Mouse (Mus musculus) heart, embryonic 14.5 days (tissue): ENCODE data around the gene Grik3. TPM values are rescaled to one million over a fixed set of nuclear protein-coding genes. Genes with fewer than 3 reads are reported as not detected.

Experiments
- ATAC-seq: fragments of 200-750 bp; cut with Nextera tagmentation; 2 replicates; pipeline ENCODE4 v1.8.0; 2017; ENCODE audit warnings: low read depth, moderate TSS enrichment; ENCODE audit not compliant: insufficient number of reproducible peaks, insufficient read depth, low FRiP score
- H3K27ac ChIP-seq, 2 experiments: fragments of 200-500 bp in 1 of 2; fragments of 300-500 bp in 1 of 2; sonication (generic) in 1 of 2; replicated peaks in 1 of 2; 2 replicates each; pipeline ENCODE4 v1.5.1; 2012 to 2014; ENCODE audit warnings: low read depth in 2 of 2, low read length in 2 of 2, control low read depth in 1 of 2, mild to moderate bottlenecking in 1 of 2, mixed read lengths in 1 of 2; ENCODE audit not compliant: control insufficient read depth in 1 of 2, insufficient read depth in 1 of 2
- H3K27me3 ChIP-seq: fragments of 300-500 bp; sonication (generic); 2 replicates; pipeline ENCODE4 v1.6.1; 2014; ENCODE audit warnings: mild to moderate bottlenecking, low read length, control low read depth; ENCODE audit not compliant: control insufficient read depth, insufficient read depth
- H3K36me3 ChIP-seq: fragments of 300-500 bp; sonication (generic); 2 replicates; pipeline ENCODE4 v1.6.1; 2014; ENCODE audit warnings: mild to moderate bottlenecking, control low read depth, low read length, mixed read lengths; ENCODE audit not compliant: control insufficient read depth, insufficient read depth
- H3K4me1 ChIP-seq, 2 experiments: fragments of 200-500 bp in 1 of 2; fragments of 300-500 bp in 1 of 2; sonication (generic) in 1 of 2; 2 replicates each; pipeline ENCODE4 v1.6.1; 2012 to 2014; ENCODE audit warnings: low read length in 2 of 2, control low read depth in 1 of 2, mixed read lengths in 1 of 2; ENCODE audit not compliant: control insufficient read depth in 2 of 2, insufficient read depth in 2 of 2
- H3K4me2 ChIP-seq: fragments of 300-500 bp; sonication (generic); 2 replicates; pipeline ENCODE4 v1.6.1; 2014; ENCODE audit warnings: mild to moderate bottlenecking, low read length
- H3K4me3 ChIP-seq, 2 experiments: fragments of 200-500 bp in 1 of 2; fragments of 300-500 bp in 1 of 2; sonication (generic) in 1 of 2; 2 replicates each; pipeline ENCODE4 v1.5.1; 2012 to 2014; ENCODE audit warnings: low read length in 2 of 2, mild to moderate bottlenecking in 2 of 2, control low read depth in 1 of 2, low read depth in 1 of 2, moderate library complexity in 1 of 2; ENCODE audit not compliant: control insufficient read depth in 1 of 2, insufficient read depth in 1 of 2
- H3K9ac ChIP-seq: fragments of 300-500 bp; sonication (generic); 2 replicates; pipeline ENCODE4 v1.6.1; 2014; ENCODE audit warnings: mild to moderate bottlenecking, low read length
- H3K9me3 ChIP-seq: fragments of 300-500 bp; sonication (generic); 2 replicates; pipeline ENCODE4 v1.6.1; 2016; ENCODE audit warnings: low read length, control low read depth; ENCODE audit not compliant: control insufficient read depth
- WGBS: fragments of 180-500 bp; shearing (Covaris S2); extraction: QIAGEN DNeasy Blood & Tissue Kit; methylation state at CpG from one replicate; pipeline ENCODE4 v1.1.7; 2014; 5-methylcytosine and 5-hydroxymethylcytosine counted together
- polyA plus RNA-seq: library from polyadenylated mRNA; unstranded; fragments of >200 nt; fragmentation: Nextera tagmentation; extraction: Ambion mirVana; gene quantifications from 2 replicates; pipeline ENCODE4 v1.2.1, GENCODE M21; 2014

Grik3 gene
- polyA plus RNA-seq, 1 experiment from 2014 or later, result 0.22 TPM

DNA sequence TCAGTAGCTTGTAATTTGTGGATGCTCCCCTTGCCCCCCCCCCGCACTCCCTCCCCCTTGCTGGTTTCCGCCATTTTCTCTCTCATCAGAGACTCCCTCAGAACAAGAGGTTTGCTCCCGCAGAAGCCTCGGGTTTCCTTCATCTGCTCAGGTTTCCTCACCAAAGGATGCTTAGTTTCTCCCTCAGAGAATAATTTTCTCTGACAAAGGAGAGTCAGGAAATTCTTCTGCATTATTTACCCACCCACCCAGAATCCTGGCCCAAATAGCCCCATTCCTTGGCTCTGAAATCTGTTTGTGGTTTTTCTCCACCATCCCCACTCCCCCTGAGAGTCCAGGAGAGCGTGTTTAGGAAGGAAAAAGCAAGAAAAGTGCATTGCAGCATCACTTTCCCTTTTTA, 89.8 kb downstream of the Grik3 start:
- H3K4me3 ChIP-seq, result no peak overlapping the region
- ATAC-seq, result no peak
- WGBS, result 48% methylated on average over 5 of the region's 5 CpGs

DNA sequence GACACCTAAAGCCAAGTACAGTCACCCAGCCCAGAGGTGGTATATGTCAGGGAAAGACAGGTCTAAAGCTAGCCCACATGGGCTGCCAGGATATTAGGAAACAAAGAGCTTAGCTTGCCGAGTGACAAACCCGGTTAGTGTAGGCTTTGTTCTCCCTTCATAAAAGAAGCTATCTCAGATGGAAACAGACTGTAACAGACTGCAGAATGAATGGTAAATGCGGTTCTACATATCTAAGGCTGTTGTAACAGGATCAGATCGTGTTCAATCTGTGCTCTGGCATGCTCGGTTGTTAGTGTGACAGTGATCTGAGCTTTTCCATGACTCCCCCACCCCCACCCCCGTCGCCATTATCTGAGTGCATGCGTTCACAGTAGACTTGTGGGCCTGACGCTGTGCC, 92.8 kb downstream of the Grik3 start:
- no peak overlapping the region for H3K4me3 ChIP-seq
- peaks cover 20% of the 10 kb centered on the region for H3K27me3 ChIP-seq
- no peaks in the 10 kb centered on the region for H3K36me3 ChIP-seq
- WGBS, result 58% methylated on average over 9 of the region's 9 CpGs
- no peak for ATAC-seq
- H3K27ac ChIP-seq, result no peak overlapping the region
- H3K4me2 ChIP-seq, result no peak overlapping the region
- no peaks in the 10 kb centered on the region for H3K9me3 ChIP-seq
- no peak overlapping the region for H3K9ac ChIP-seq
- H3K4me1 ChIP-seq, result no peaks in the 10 kb centered on the region

More for the DNA sequence above, 89.8 kb downstream of the Grik3 start:
- no peaks in the 10 kb centered on the region for H3K4me1 ChIP-seq
- H3K27me3 ChIP-seq, result no peaks in the 10 kb centered on the region
- H3K9ac ChIP-seq, result no peak overlapping the region
- H3K9me3 ChIP-seq, result no peaks in the 10 kb centered on the region
- H3K36me3 ChIP-seq, result no peaks in the 10 kb centered on the region
- no peak overlapping the region for H3K27ac ChIP-seq
- no peak overlapping the region for H3K4me2 ChIP-seq

DNA sequence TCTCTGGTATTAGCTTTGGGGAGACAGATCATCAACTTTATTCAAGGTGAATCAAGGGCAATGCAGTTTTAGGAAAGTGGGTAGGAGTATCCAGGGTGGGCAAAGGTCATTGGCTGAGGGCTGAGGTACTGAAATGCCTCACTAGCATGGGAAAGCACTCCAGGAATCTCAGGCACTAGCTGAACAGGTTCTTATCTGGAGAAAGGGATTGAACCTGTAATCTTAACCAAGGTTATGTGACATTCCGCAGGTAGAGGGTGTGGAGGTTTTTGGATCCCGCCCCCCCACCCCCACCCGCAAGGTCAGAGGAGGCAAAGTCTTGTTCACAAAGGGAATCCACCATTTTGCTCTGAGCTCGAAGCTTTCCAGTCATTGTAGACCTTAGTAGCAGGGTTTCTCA, 93.4 kb downstream of the Grik3 start:
- ATAC-seq, result no peak
- WGBS, result 58% methylated on average over 4 of the region's 4 CpGs

DNA sequence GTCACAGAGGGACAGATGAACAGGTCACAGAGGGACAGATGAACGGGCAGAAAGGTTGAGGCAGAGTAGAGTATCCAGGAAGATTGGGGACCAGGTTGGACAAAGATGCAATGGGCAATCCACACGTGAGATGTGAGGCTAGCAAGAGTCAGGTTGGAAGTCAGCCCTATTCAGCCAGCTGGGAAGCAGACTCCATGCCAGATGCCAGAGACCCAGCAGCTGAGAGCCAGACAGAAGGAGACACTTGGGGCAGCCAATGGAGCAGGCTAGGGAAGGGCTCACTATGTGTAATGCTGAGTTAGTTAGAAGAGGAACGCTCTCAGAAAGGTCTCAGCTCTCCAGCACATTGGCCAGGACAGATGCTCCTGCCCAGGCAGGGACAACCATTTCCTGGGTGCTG, 94.2 kb downstream of the Grik3 start:
- Histone ChIP-seq H3K9ac (no peak overlapping the region), H3K36me3 (no peaks in the 10 kb centered on the region), H3K4me2 (no peak overlapping the region), H3K27ac (no peak overlapping the region), H3K9me3 (no peaks in the 10 kb centered on the region), H3K4me1 (no peaks in the 10 kb centered on the region), H3K27me3 (peaks cover 30% of the 10 kb centered on the region), H3K4me3 (no peak overlapping the region)
- WGBS, result 76% methylated on average over 3 of the region's 3 CpGs
- no peak for ATAC-seq

More for the DNA sequence above, 93.4 kb downstream of the Grik3 start:
- no peak overlapping the region for H3K4me2 ChIP-seq
- no peaks in the 10 kb centered on the region for H3K4me1 ChIP-seq
- no peaks in the 10 kb centered on the region for H3K36me3 ChIP-seq
- H3K9ac ChIP-seq, result no peak overlapping the region
- H3K9me3 ChIP-seq, result no peaks in the 10 kb centered on the region
- H3K27me3 ChIP-seq, result peaks cover 25% of the 10 kb centered on the region
- no peak overlapping the region for H3K4me3 ChIP-seq
- H3K27ac ChIP-seq, result no peak overlapping the region

DNA sequence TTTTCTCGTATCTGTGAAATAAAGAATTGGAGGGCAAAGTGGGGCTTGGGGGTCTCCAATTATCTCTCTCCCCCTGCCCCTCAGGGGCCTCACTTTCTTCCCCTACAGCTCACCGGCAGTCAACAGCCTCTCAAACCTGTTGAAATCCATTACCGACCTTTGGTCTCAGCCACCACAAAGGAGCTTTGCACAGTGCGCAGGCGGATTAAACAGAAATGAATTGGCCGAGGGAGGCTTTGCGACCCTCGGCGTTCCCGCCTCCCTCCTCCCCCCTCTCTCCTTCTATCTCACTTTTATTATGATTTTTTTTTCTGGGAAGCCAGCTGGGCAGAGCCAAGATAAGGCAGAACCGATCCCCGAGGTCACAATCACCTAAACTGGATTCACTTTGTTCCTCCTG, 97.1 kb downstream of the Grik3 start:
- no peaks in the 10 kb centered on the region for H3K36me3 ChIP-seq
- 23% methylated on average over 12 of the region's 12 CpGs for WGBS
- ATAC-seq, result no peak
- H3K27me3 ChIP-seq, result peaks cover 40% of the 10 kb centered on the region
- H3K9me3 ChIP-seq, result no peaks in the 10 kb centered on the region
- H3K27ac ChIP-seq, result no peak overlapping the region
- no peak overlapping the region for H3K4me3 ChIP-seq
- H3K4me2 ChIP-seq, result no peak overlapping the region
- no peak overlapping the region for H3K9ac ChIP-seq
- H3K4me1 ChIP-seq, result peaks cover 0 to 6% of the 10 kb centered on the region in 2 experiments; a peak in 2 of 4 replicates

DNA sequence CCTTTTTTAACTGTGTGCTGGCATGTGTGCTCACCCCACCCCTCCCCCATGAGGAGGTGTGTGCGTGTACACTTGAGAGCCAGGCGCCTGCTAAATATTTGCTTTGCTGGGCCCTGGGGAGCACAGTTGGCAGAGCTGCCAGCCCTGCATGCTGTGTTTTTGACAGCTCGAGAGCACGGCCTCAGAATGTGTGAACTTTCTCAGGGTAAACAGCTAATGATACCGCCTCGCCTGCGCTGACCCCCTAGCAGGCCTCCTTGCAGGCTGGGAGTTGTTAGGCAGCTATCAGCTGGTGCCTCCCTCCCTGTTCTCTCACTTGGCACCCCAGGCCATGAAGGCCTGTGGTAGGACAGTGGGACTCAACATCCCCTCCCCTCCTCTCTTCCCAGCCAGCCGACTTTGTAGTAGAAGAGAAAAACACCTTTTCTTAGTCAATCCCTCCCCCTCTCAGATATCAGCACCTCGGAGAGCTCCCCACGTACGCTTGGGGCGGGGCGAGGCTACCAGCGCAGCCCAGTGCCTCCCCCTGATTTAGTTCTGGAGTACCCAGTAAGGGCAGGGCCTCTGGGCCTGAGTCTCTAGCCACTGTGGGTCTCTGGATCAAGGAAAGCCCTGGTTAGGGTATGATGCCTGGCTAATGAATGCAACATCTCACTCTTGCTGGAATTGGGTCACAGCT, 99.9 kb downstream of the Grik3 start:
- H3K27me3 ChIP-seq, result peaks cover 40% of the 10 kb centered on the region
- H3K4me2 ChIP-seq, result no peak overlapping the region
- WGBS, result 3% methylated on average over 14 of the region's 14 CpGs
- no peak for ATAC-seq
- no peak overlapping the region for H3K27ac ChIP-seq
- no peaks in the 10 kb centered on the region for H3K9me3 ChIP-seq
- H3K4me3 ChIP-seq, result no peak overlapping the region
- H3K9ac ChIP-seq, result no peak overlapping the region
- no peaks in the 10 kb centered on the region for H3K36me3 ChIP-seq
- peaks cover 0 to 6% of the 10 kb centered on the region in 2 experiments; a peak in 2 of 4 replicates for H3K4me1 ChIP-seq

DNA sequence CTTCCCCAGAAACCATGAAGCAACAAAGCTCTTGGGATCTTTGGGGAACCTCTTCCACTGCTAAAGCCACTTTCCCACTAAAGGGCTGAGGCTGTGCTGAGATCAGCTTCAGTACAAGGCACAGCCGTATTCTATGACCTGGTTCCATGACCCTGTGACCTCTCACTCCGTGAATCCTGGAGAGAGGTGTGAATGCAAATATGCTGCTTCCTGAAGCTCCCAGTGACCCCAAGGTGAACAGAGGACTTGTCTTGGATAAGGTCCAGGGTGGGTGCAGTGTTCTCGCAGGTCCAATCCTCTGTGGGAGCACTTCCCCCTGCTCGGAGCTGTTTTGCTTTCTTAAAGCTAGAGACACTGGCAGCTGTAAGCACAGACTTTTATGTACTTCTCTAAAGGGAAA, 102.2 kb downstream of the Grik3 start:
- Histone ChIP-seq H3K4me3 (no peak overlapping the region), H3K4me1 (peaks cover 0 to 6% of the 10 kb centered on the region in 2 experiments; a peak in 2 of 4 replicates), H3K9me3 (no peaks in the 10 kb centered on the region), H3K9ac (no peak overlapping the region), H3K27me3 (peaks cover 27% of the 10 kb centered on the region), H3K4me2 (no peak overlapping the region), H3K36me3 (no peaks in the 10 kb centered on the region), H3K27ac (no peak overlapping the region)
- 31% methylated on average over 4 of the region's 4 CpGs for WGBS
- ATAC-seq, result no peak

DNA sequence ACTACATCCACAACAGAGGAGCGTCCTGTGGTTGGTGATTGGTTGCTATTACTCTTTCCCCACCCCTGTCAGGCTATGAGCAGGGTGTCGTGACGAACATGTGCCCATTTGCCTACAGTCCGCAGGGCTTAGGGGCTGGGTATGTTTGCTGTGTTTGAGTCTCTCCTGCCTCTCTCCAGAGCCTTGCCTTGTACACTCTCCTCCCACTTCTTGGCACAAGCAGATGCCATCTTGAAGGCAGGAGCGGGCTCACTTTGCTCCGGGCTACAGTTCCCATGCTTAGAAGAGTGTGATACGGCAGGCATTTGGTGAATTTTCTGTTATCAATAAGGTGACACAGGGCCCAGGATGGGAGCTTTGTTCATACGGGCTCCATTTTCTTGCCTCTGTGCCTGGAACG, 104.5 kb downstream of the Grik3 start:
- H3K9me3 ChIP-seq, result no peaks in the 10 kb centered on the region
- peaks cover 0 to 4% of the 10 kb centered on the region in 2 experiments; a peak in 2 of 4 replicates for H3K4me1 ChIP-seq
- 69% methylated on average over 9 of the region's 9 CpGs for WGBS
- no peak overlapping the region for H3K4me2 ChIP-seq
- no peaks in the 10 kb centered on the region for H3K36me3 ChIP-seq
- H3K27me3 ChIP-seq, result peaks cover 12% of the 10 kb centered on the region
- H3K27ac ChIP-seq, result no peak overlapping the region
- no peak overlapping the region for H3K9ac ChIP-seq
- H3K4me3 ChIP-seq, result no peak overlapping the region
- no peak for ATAC-seq
